Mouse (Mus musculus) testis, postnatal 14 days (tissue): ENCODE results near the gene Zfp768.

Experiments used
- DNase-seq: peaks from one replicate; pipeline ENCODE4 v3.0.0; 2021; ENCODE audit warnings: low spot score

The Zfp768 gene

GRCm38 (mm10) chr7:127297586-127298193, 47.7 kb downstream of the Zfp768 start:
- DNase-seq, result no peak

GRCm38 (mm10) chr7:127296786-127297555, 48.4 kb downstream of the Zfp768 start:
- DNase-seq, result no peak

- DNase-seq, result no peak
These were observed 49.3 kb downstream of the Zfp768 start, which contains the start of gene Itgal for GRCm38 (mm10) chr7:127296098-127296497. Gene Itgal (plus strand): TSS chr7:127296260.
